Mouse (Mus musculus): ENCODE results near the gene Nckap5l.
A peak's percentile ranks its signal among the peaks of the same experiment; 100 is the strongest.
"Not testable (repeated sequence)": the region's sequence is repeated elsewhere in the genome, so short reads cannot be mapped to it uniquely, and the experiment has no call there.

Nckap5l gene

DNA sequence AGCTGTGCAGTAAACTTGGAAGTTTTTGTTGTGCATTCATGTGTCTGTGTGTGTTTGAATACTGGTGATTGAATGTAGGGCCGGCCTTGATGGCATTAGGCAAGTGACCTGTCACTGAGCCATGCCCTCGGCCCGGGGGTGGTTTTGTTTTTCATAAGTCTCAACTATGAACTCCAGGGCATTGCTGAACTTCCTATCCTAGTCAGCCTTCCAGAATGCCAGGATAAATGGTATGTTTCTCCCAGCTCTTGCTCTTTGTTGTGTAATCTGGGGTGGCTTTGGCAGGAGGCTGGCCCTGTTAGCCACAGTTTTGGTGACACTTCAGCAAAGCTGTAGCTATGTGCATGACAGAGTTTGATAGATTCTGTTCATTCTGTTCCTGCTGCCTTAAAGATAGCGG, 60.7 kb downstream of the Nckap5l start:
- no peak for DNase-seq (ENCODE audit: low spot score in 2 of 2)

- no peak for DNase-seq (ENCODE audit: low spot score in 2 of 2)
Measured at GRCm38 (mm10) chr15:99396462-99396861, 61.1 kb downstream of the Nckap5l start.

GRCm38 (mm10) chr15:99393386-99394252, 63.9 kb downstream of the Nckap5l start:
- DNase-seq (ENCODE audit: low spot score in 2 of 2) = no peak

- peak; percentile 100 for DNase-seq (ENCODE audit: low spot score in 2 of 2)
Measured at GRCm38 (mm10) chr15:99392486-99393385, 64.8 kb downstream of the Nckap5l start, which contains the start of gene Tmbim6. Gene Tmbim6, plus strand, starts transcription at chr15:99392882.

GRCm38 (mm10) chr15:99391975-99392374, 65.6 kb downstream of the Nckap5l start:
- no peak for DNase-seq (ENCODE audit: low spot score in 2 of 2)

DNA sequence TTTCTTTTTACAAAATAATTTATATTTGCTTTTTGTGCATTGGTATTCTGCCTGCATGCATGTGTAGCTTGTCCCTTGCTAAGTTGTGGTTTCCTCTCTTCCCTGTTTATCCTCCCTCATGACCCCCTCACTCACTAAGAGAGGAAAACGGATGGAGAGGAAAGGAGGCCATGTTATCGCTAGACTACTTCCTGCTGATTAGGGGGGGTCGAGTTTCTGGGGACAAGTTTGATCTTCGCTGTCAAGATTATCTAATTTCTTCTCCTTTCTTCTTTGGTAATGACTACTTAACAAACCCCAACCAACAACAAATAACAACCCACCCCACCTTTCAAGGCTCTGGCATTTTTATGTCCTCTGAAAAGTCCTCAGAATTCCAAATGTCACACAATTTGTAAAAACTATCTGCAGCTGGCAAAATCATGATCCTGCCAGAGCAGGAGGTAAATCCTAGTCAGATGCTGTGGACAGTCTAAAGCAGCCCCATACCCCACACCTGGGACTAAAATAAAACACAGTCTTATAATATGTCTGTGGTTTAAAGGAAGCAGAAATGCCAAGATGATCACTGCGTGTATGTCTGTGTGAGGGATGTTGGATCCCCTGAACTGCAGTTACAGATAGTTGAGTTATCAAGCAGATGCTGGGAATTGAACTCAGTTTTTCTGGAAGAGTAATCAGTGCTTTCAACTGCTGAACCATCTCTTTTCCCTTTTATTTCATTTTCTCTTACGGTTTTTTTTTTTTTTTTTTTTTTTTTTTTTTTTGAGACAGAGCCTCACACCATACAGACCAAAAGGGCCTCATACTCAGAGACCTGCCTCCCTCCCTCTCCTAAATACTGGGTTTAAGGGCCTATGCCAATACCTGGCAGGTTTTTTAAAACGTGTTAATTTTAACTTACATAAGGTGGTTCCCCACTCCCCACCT, 66.8 kb downstream of the Nckap5l start:
- DNase-seq (ENCODE audit: low spot score in 2 of 2) = no peak

DNA sequence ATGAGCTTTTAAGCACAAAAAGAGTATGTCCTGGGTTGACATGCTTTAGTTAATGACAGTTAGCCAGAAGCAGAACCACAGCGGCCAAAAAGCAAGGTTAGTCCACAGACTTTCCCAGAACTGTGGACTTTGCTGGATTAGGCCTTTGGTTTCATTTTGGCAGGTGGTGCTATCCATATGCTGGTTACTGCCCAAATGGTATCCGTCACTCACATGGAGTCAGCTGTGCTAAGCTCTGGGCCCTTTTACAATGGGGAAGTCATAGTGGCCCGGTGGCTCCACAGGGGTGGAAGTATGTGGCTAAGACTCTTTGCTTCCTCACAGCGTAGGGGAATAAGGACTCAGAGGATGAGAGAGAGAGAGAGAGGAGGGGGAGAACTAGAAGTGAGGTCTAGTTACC, 69.6 kb downstream of the Nckap5l start:
- no peak for DNase-seq (ENCODE audit: low spot score in 2 of 2)

DNA sequence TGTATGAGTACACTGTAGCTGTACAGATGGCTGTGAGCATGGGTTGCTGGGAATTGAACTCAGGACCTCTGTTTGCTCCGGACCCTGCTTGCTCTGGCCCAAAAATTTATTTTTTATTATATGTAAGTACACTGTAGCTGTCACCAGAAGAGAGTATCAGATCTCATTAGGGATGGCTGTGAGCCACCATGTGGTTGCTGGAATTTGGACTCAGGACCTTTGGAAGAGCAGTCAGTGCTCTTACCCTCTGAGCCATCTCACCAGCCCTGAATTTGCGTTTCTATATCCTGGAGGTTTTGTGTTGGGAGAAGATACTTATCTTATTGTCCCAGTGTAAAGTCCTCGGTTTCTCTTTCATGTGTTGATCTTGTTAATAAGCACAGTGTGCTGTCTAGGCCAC, 70.8 kb downstream of the Nckap5l start:
- DNase-seq (ENCODE audit: low spot score in 2 of 2) = no peak

DNA sequence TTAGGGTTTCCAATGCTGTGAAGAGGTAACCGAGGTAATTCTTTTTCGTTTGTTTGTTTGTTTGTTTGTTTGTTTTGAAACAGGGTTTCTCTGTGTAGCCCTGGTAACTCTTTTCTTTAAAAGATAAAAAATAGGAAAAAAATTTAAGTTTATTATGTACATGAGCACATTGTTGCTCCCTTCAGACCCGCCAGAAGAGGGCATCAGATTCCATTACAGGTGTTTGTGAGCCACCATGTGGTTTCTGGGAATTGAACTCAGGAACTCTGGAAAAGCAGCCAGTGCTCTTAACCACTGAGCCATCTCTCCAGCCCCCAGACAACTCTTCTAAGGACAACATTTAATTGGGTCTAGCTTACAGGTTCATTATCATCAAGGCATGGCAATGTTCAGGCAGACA, 71.4 kb downstream of the Nckap5l start:
- DNase-seq (ENCODE audit: low spot score in 2 of 2) = not testable (repeated sequence)

- no peak for DNase-seq (ENCODE audit: low spot score in 2 of 2)
Measured at GRCm38 (mm10) chr15:99384071-99384470, 73.5 kb downstream of the Nckap5l start.

DNA sequence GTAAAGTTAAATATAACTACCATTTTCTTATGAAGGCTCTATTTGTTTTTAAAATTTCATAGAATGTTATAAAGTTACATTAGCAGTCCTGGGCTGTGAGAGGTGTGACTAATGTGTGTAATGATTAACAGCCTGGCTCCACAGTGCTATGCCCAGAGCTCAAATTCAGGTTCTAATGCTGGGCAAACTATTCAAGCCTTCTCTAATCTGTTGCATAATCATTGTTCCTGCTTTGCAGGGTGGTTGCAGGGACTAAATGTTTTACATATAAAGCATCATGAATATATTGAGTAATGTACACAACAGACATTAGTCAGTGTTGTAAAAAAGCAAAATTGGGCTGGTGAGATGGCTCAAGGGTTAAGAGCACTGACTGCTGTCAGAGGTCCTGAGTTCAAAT, 74.7 kb downstream of the Nckap5l start:
- no peak for DNase-seq (ENCODE audit: low spot score in 2 of 2)

- DNase-seq (ENCODE audit: low spot score in 2 of 2) = no peak
Measured at GRCm38 (mm10) chr15:99376240-99376639, 81.3 kb downstream of the Nckap5l start.

- no peak for DNase-seq (ENCODE audit: low spot score in 2 of 2)
Measured at GRCm38 (mm10) chr15:99375581-99375980, 82.0 kb downstream of the Nckap5l start.

DNA sequence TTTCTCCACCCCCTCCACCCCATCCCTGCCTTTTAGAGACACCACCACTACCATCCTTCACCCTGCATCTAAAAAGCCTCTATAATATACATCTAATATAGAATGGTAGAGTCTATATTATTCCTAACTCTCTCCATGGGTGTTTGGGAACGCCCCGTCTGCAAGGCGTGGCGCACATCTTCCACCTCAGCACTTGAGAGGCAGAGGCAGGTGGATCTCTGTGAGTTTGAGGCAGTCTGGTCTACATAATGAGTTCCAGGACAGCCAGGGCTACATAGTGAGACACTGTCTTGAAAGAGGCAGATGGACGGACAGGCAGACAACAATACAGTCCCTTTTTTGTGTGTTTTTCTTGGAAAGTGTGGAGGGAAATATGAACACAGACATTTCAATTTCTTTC, 82.5 kb downstream of the Nckap5l start:
- no peak for DNase-seq (ENCODE audit: low spot score in 2 of 2)

DNA sequence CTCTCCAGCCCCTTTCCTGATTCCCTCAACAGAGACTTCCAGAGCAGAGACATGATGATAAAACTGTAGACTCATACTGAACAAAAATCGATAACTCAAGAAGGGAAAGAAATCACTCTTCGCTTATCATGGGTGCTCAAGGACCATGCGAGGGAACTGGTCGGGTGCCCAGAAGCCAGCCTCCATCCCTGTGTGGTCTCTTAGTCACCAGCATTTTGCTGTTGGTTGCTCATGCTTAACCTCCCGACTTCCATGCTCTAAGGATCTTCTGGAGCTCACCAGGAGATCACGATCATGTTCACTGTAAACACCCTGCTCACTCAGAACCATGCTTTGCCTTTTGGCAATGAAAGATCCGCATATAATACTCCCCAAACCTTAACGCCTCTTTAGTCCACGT, 84.8 kb downstream of the Nckap5l start:
- DNase-seq (ENCODE audit: low spot score in 2 of 2) = no peak

Measured in right cerebral cortex, postnatal 36 days (tissue).